Mouse (Mus musculus) CH12.LX (cell line): ENCODE results near the gene Smug1.

Source experiments
- CTCF ChIP-seq, 2 experiments: IDR thresholded peaks in 1 of 2; conservative IDR thresholded peaks in 1 of 2; 2 replicates each; pipeline ENCODE4 v1.5.1; 2011 to 2012; ENCODE audit warnings: low read depth in 2 of 2, low read length in 2 of 2, improper control_type of control experiment in 1 of 2, inconsistent platforms in 1 of 2, mild to moderate bottlenecking in 1 of 2, moderate library complexity in 1 of 2
- HCFC1 ChIP-seq: IDR thresholded peaks from 2 replicates; pipeline ENCODE4 v1.6.1; 2012; ENCODE audit warnings: low read depth, mild to moderate bottlenecking, inconsistent platforms, low read length, improper control_type of control experiment
- MXI1 ChIP-seq: IDR thresholded peaks from 2 replicates; pipeline ENCODE4 v1.6.1; 2011; ENCODE audit warnings: mild to moderate bottlenecking, low read depth, low read length, improper control_type of control experiment
- POLR2A ChIP-seq: IDR thresholded peaks from 2 replicates; pipeline ENCODE4 v1.6.1; 2011; ENCODE audit warnings: low read depth, mild to moderate bottlenecking, improper control_type of control experiment, low read length
- ZC3H11A ChIP-seq: IDR thresholded peaks from 2 replicates; pipeline ENCODE4 v1.6.1; 2012; ENCODE audit warnings: low read depth, mild to moderate bottlenecking, inconsistent platforms, low read length, improper control_type of control experiment

DNA sequence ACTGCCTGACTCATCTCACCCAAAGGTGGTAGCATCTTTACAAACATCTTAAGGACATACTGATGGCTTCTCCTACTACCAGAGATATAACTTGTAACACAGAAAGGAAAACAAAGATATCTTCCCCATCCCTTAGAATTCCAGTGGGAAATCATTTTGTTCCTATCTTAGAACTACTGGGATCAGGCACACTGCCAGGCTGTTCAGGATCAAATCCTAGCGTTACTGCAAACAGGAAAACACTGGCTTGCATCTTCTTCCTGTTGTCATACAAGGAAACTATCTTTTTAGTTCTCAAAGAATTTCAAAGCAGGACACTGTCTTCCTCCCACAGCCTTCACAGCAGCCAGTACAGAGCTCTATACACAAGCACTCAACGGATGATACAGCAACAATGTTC, 26.7 kb upstream of the Smug1 start:
- TF ChIP-seq CTCF (conservative IDR thresholded peaks at IDR 0.05 in 1 of 2, IDR thresholded peaks at IDR 0.05 in 1 of 2; ENCODE audit: low read depth in 2 of 2, low read length in 2 of 2) (no peak), HCFC1 (no peak), MXI1 (no peak), ZC3H11A (no peak), POLR2A (no peak)
